Mouse (Mus musculus): ENCODE results near the gene Pttg1.

Pttg1 gene

DNA sequence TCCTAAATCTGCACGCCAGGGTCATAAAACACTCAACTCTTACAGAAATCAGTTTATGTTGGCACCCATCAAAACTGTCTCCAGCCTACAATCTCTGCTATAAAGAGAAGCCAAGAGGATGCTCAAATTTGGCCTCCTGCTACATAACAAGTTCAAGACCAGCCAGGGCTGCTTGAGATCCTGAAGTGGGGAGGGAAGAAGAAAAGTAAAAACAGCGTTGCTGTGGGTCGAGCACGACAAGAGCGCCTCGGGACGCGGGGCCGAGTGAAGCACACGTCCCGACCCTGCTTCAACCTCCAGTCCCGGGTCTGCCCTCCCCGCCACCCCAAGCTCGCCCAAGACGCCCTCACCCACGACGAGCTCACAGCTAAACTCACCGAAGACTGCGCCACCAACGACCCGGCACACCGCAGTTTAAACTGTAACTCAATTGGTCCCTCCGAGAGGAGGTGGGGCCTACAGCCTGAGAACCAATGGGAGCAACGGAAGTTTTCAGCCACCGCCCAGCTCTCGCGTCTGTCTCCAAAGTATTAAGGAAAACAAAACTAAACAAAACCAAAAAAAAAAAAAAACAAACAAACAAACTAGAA is at the start of gene Pttg1:
Gene Pttg1 (minus strand): TSS at position 428 of the 590 bp plus-strand sequence.
- DNase-seq (ENCODE audit: low read depth, low spot score): peak; percentile 91

DNA sequence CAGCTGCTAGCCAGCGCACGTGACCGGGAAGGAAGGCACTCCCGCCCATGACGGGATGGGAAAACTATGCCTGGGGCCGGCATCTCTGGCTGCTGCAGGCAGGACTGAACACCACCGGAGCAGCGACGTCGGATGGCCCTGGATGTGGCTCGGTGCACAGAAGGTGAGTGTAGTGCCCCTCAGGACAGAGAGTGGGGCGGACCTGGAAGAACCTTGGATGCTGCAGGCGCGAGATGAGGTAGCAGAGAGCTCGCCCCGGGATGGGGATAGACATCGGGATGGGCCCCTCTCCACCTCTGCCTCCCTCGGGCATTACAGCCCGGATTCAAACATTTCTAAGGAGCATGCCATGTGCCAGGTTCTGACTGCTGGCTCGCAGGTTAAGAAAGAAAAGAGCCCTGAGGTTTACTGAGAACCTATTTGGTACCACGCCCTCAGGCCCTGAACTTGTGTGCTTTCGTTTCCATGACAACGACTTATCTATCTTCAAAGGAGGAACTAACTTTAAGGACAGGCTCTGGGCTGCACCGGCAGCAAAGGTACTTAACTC is 48.2 kb upstream of the Pttg1 start, which contains the start of gene C1qtnf2:
Gene C1qtnf2 (plus strand): TSS at position 52 of the 550 bp plus-strand sequence.
- peak; percentile 78 for DNase-seq (ENCODE audit: low read depth, low spot score)

DNA sequence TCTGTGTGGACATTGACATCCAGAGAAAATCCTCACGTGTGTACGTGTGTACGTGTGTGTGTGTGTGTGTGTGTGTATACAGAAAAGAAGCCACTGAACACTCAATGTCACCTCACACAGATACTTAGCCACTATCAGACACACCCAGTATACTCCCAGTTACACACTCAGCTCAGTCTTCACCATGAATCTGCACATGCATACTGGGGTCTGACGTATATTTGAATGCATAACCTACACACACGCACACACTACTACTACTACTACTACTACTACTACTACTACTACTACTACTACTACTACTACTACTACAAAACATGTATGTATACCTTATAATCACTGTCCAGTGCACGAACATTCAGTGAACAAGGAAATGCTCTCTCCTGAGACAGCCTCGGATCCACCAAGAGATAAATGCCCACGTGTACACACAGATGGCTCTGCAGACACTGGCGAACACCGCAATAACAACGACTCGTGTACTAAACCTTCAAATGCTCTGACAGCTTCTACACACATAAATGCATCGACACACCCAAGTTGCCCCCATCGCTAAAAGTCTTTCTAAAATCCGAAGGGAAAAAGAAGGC is 47.7 kb upstream of the Pttg1 start:
- no peak for DNase-seq (ENCODE audit: low read depth, low spot score)

DNA sequence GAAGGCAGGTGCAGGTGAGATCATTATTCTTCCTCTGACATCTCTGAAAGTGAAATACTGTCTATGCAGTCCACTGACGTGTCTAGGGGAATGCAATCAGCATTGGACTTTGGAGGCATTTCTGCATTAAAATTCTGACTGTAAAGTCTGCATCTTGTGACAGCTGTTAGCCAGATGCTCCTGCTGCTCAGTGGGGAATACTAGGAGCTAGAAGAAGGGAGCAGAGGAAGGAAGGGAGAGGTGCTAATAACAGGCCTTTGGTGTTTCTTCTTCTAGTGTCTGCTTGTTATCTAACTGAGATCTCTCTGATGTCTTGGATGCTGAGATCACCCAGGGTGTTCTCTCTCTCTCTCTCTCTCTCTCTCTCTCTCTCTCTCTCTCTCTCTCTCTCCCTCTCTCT is 47.1 kb upstream of the Pttg1 start:
- DNase-seq (ENCODE audit: low read depth, low spot score): no peak

DNA sequence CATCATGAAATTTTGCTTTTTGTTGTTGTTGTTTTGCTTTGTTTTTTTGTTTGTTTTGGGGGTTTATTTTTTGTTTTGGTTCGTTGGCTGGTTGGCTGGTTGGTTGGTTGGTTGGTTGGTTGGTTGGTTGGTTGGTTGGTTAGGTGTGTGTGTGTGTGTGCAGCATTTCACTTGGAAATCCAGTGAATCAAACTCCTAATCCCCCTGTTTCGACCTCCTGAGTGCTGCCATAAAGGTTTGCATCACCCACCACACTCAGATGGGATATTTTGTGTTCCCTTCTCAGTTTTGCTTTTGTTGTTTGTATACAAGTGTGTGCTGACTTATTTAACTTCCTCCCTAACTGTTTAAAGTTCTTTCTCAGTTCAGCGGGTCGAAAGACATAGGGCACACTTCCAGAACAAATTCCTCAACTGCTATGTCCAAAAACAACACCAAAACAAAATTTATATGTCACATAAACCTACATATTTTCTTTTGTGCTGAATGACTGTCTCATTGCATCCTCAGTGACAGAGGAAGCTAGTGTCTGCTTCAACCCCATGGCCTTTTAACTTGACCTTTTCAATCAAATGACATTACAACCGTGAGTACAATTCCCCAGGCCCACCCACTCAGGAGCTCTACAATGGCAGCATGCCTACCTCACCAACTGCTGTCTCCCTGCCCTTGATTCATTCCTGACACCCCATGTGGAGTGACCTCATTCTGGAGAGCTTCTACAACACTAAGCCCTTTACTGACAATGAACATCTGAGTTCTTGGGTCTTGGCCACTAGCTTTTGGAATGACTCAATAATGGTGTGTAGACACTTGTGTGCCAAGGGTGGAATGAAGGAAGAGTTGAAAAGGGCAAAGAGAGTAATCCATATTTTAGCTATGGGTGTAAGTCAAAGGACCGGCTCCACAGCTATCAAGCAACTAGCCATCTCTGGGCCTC is 45.1 kb upstream of the Pttg1 start:
- no peak for DNase-seq (ENCODE audit: low read depth, low spot score)

DNA sequence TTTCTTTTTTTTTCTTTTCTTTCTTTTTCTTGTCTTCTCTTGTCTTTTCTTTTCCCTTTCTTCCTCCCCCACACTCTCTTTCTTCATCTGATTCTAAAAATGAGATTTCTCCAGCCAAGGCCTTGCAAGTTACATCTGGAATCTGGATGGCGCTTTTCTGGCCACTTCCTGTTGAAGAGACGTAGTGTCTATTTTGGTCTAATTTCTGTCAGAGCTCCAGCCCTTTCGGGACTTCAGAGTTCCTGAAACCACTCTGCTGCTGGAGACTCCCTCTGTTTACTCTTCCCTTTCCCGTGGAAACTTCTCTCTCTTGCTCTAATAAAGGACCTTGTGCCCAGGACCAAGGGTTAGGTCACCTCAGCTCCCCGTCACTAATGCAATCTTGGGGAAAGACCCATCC is 44.1 kb upstream of the Pttg1 start:
- DNase-seq (ENCODE audit: low read depth, low spot score): no peak

DNA sequence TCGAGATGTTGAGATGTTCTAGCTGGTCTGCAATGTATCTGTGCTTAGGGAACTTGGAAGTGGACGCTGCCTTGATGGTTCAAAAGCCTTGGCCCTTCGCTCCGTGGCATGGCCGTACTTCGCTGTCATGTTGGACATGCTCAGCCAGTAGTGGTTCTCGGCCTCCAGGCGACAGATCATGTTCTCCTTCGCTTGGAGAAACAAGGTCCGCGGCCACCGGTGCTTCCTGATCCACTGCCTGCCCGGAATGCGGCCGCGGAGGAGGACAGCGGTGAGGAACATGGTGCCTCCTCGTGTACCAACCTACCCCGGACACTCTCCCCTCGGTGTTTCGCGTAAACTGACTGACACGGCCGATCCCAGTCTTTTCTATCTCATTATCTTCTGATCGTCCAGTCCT is 37.2 kb upstream of the Pttg1 start:
- no peak for DNase-seq (ENCODE audit: low read depth, low spot score)

DNA sequence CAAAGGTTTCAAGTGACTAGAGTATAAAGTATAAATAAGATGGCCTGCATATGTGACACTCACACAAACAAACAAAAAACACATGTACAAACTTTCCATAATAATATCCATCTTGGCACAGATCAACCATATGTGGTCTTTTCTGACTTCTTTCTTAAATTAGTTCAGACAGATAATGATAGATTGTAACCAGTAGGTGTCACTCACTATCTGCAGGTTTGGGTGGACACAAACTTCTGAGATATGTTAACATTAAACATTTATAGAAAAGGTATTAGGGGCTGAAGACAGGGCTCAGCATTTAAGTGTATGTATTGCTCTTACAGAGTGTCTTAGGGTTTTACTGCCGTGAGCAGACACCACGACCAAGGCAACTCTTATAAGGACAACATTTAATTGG is 26.2 kb upstream of the Pttg1 start:
- no peak for DNase-seq (ENCODE audit: low read depth, low spot score)

DNA sequence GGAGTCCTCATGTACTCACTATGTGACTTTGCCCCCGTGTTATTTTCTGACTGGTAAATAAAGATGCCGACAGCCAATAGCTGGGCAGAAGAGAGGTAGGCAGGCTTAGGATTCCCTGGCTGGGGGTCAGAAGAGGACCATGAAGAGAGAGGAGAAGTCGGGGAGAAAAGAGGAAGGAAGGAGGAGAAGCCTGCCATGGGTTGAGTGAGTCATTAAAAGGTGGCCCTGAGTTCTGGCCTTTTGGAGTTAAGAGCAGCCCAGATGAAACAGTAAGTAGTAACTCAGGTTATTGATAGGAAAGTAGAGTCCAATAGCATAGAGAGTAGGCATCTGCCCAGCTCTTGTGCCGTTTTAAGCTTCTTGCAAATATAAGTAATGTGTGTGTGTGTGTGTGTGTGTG is 25.3 kb upstream of the Pttg1 start:
- DNase-seq (ENCODE audit: low read depth, low spot score): no peak

DNA sequence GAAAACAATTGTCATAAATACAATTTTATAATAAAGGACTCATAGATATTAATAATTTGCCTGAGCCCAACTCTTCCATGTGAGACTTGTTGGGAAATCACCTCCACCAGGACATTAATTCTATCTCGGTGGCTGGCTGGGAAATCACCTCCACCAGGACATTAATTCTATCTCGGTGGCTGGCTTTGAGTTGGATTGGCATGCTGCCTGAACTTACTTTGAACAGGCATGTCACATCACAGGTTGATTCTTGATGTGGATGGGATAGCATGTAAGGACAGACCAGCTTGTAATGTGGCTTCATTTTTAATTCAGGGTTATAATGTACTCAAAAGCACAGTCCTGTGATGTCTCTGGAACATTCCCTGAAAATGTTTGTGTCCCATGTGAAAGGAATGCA is 23.9 kb upstream of the Pttg1 start:
- DNase-seq (ENCODE audit: low read depth, low spot score): no peak

DNA sequence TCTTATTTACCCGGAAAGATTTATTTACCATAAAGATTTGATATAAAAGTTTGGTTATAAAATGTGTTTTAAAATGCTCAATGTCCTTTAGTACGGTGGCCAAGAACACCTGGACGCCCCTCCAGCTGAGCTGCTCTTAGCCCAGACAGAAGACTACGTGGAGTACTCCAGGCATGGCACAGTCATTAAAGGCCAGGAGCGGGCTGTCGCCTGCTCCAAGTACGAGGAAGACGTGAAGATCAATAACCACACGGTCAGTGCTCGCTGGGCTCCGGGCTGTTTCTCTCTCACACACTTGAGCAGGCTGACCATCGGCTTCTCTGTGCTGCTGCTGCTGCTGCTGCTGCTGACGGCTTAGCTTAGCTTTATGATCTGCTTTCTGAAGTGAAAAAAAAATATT is 17.1 kb upstream of the Pttg1 start:
- no peak for DNase-seq (ENCODE audit: low read depth, low spot score)

DNA sequence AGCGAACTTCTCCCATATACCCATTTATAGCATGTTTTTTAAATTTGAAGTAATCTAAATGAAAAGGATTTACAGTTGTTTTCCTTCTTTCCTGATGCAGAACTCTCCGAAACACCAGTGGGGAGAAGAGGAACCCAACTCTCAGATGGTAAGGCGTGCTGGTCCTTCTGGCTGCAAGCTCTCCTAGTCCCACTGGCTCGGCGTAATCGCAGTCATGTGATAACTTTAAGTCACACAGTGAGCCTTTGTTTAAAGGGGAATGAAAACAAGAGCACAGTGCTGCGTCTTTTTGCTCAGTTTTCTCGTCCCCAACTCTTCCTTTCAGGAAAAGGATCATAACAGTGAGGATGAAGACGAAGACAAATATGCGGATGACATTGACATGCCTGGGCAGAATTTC is 15.1 kb upstream of the Pttg1 start:
- no peak for DNase-seq (ENCODE audit: low read depth, low spot score)

DNA sequence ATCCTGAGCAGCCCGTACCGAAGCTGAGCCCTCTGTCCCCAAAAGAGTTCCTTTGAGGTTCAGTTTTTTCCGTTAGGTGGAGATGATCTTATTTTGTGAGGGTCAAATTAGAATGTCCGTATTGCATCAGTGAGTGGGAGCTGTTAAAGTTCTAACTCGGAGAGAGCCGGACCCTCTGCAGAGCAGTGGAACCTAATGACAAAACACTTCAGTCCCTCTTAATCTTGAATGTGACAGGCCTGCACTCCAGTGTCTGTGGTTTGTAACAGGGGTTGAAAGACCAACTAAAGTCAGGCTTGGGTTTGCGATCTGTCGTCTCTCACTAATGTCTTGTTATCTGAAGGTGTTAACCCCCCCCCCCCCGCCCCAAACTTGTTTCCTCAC is 8.0 kb upstream of the Pttg1 start:
- no peak for DNase-seq (ENCODE audit: low read depth, low spot score)

DNA sequence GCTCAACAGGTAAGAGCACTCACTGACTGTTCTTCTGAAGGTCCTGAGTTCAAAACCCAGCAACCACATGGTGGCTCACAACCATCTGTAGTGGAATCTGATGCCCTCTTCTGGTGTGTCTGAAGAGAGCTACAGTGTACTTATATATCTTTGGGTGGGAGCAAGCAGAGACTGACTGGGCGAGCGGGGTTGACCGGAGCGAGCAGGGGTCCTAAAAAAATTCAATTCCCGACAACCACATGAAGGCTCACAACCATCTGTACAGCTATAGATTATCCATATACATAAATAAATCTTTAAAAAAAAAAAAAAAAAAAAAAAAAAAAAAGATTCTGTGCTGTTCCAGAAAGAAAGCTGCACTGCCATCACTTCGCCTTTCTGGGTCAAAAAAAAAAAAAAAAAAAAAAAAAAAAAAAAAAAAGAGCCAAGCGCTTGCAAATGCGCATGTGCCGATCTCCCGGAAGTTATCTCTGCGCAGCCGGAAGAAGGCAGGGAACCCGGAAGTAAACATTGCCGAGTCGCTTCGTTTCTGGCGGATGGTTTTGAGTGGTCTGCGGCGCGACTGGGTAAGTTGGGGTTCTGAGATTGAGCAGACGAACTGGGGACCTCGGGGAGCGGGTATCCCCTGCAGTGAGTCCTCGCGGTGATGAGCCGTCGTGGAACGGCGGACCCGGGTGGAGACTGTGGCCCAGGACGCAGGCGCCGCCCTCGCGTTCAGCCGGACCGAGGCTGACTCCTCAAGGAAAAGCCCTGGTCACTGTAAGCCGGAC is 7.4 kb upstream of the Pttg1 start, which contains the start of gene Slu7:
Gene Slu7 (plus strand): TSS at position 491 of the 770 bp plus-strand sequence.
- peak; percentile 84 for DNase-seq (ENCODE audit: low read depth, low spot score)

DNA sequence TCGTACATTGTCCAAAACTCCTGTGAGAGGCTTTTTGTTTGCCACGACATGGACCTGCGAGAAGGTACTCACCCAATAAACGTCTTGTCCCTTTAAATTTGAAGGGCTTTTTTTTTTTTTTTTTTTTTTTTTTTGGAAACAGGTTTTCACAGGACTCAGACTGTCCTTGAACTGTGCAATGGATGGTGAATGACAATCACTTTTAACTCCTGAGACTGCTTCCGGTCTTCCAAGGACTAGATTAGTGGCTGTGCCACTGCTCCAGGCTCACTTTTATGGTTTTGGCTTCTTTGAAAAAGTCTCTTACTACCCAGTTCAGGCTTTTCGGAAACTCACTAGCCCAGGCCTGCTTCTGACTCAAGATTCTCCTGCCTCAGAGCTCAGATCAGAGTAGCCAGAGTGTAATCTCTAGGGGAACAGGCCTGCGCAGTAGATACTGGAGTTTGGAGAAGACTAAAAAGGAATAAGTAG is 398 bp upstream of the Pttg1 start:
- DNase-seq (ENCODE audit: low read depth, low spot score): peak; percentile 61

DNA sequence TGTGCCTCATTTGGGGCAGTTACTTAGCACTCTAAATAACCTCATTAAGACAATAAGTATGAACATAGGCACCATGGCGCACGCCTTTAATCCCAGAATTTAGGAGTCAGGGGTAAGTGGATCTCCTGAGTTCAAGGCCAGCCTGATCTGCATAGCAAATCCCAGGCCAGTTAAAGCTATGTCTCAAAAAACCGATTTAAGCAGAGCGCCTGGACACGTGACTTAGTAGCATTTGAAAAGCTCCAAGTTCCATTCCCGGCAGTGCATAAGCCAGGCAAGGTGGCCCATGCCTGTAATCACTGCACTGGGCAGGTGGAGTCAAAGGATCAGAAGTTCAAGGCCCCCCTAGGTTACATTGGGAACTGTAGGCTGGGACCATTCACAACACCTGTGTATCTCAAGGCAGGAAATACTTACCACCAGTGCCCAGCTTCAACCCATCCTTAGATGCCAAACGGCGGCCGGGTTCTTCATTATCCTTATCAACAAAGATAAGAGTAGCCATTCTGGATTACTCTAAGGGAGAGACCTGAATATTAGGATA is 813 bp downstream of the Pttg1 start:
- DNase-seq (ENCODE audit: low read depth, low spot score): peak; percentile 51

DNA sequence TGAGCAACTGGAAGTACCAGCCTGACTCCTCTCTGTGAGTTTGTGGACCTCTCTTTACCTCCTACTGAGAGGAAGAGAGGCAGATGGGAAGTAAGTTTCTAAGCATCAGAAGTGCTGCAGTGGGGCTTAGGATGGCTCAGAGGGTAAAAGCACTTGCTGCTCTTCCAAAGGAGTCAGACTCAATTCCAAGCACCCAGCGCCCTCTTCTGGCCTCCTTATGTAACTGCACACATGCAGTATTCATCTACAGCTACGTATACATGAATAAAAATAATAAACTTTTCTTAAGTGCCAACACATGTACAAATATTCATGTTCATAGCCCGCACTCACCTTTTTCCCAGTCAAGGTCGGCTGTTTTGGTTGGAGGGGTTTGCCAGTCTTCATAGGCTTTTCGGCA is 1.7 kb downstream of the Pttg1 start:
- DNase-seq (ENCODE audit: low read depth, low spot score): peak; percentile 67

DNA sequence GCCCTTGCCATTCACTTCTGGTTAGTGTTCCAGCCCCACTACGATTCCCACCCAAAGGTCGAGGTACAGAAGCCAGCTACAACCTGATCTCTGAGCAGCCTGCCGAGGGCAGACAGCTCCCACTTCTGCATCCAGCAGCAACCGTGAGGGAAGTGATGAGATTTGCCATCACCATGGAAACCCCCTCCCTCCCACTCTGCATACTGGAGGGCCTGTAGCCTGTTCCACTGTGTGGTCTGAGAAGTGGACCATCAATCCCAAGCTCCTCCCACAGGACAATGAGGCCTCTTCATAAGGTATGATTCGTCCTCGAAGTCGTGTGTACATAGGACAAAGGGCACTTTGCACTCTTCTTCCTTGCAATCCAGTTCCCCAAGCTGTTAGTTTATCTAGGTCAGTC is 8.8 kb downstream of the Pttg1 start:
- DNase-seq (ENCODE audit: low read depth, low spot score): no peak

DNA sequence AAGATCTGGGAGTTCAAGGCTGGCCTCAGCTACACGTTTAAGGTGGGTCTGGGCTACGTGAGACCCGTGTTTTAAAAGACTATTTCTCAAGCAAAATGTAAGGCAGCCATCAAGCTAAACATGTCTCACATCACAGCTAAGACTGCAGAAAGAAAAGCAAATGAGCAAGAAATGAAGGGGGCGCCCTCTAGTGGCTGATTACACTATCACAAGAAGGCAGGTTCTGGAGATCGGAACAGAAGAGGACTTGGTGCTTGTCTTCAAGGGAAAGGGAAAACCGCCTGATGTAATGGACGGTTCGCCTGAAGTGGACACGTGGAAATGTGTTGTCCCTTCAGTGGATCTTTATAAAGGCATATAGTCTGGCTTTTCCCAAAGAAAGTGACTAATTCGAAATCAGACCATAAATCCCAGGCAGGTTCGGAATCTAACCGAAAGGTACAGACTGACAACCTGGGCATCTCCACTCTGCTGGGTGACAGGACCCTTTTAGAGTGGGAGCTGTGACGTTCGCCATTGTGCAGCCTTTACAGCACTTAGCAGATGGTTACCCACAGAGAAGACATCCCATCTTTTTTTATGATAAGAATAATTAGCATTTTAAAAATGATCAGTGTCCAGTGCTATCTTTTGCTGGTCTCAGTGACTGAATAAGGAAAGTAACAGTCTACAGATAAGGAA is 13.1 kb downstream of the Pttg1 start:
- DNase-seq (ENCODE audit: low read depth, low spot score): peak; percentile 82

DNA sequence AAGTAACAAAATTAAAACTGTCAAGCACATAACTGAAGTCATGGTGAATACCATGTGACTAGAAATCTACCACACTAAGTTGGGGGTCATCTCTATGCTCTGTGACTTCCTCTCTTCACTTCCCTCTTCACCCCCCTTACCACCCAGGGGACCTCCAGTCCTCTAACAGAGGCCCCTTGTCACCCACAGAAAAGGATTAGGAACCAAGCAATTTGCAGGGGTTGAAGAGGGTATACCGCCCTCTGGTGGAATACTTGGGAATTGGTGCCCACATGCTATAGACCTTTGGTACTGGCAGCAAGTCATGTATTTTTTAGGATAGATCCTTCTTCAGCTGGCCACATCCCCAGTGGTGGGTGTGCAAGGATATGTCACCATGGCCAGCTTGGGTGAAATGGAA is 14.6 kb downstream of the Pttg1 start:
- peak; percentile 77 for DNase-seq (ENCODE audit: low read depth, low spot score)

DNA sequence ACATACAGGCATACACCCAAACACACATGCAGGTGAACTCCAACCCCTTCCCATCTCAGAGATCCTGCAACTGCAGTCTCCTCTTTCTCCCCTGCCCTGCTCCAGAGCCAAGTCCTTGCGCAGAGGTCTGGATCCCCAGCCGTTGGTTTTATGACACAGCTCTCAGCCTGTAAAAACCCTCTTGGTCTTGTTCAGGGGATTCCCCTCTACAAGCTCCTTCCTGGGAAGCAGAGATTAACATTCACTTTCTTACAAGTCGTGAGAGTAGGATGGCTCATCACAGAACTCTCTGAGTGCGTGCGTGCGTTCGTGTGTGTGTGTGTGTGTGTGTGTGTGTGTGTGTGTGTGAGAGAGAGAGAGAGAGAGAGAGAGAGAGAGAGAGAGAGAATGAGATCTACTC is 15.8 kb downstream of the Pttg1 start:
- DNase-seq (ENCODE audit: low read depth, low spot score): no peak
